Mouse (Mus musculus): ENCODE results near the gene Ackr2. TPM values are rescaled to one million over a fixed set of nuclear protein-coding genes. Genes with fewer than 3 reads are reported as not detected.

Gene Ackr2
- polyA plus RNA-seq, 1 experiment: 1.5 TPM

DNA sequence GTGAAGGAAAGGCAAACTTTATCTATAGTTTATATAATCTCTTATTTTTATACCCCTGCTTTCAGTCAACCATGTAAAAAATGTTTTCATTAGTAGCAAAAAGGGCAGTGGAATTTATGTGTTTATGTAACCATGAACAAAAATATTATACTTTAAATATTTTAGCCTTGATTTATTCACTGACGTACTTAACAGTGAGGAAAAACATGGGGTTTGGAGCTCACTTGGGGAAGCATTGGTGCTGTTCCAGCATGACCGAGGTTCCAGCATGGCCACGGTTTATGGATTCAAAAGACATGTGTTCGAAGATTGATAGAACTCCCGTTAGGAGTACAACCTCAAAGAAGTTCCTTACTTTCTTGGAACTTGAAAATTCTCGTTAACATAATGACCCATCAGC lies 29.9 kb upstream of the Ackr2 start:
- H3K36me3 ChIP-seq (replicated peaks; ENCODE audit: low read length): no peaks in the 10 kb centered on the region
- H3K4me1 ChIP-seq: peaks cover 26% of the 10 kb centered on the region
- TF ChIP-seq FLI1 (IDR thresholded peaks at IDR 0.05; ENCODE audit: low read length) (no peak), GATA1 (IDR thresholded peaks at IDR 0.05; ENCODE audit: borderline replicate concordance, low read length) (no peak)

DNA sequence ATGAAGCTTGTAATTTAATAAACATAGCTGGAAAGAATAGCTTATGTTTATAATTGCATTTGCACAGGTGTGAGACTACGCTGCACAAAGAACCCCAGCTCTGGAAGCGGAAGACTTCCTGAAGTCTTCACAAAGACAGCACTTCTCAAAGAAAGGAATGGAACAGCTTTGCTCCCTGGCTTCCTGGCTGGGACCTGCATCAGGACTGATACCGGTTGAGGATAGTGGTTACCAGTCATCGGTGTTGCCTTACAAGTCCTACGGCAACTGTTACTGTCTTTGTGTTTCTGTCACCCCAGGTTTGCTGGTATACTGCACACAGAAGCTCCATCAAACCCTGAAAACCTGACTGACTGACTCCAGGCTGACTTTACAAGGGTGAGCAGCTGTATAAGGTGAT lies 28.7 kb upstream of the Ackr2 start:
- no peaks in the 10 kb centered on the region for H3K9me3 ChIP-seq
- TF ChIP-seq GATA1 (IDR thresholded peaks at IDR 0.05; ENCODE audit: borderline replicate concordance, low read length): no peak
- no peak for TF ChIP-seq FLI1 (IDR thresholded peaks at IDR 0.05; ENCODE audit: low read length)
- H3K27me3 ChIP-seq (replicated peaks): peaks cover 24% of the 10 kb centered on the region
- no peaks in the 10 kb centered on the region for H3K36me3 ChIP-seq (replicated peaks; ENCODE audit: low read length)
- no peak overlapping the region for H3K4me3 ChIP-seq (replicated peaks)
- peaks cover 32% of the 10 kb centered on the region for H3K4me1 ChIP-seq

More for the DNA sequence above, 29.9 kb upstream of the Ackr2 start:
- H3K27me3 ChIP-seq (replicated peaks): peaks cover 24% of the 10 kb centered on the region
- H3K4me3 ChIP-seq (replicated peaks): no peak overlapping the region
- H3K9me3 ChIP-seq: no peaks in the 10 kb centered on the region

DNA sequence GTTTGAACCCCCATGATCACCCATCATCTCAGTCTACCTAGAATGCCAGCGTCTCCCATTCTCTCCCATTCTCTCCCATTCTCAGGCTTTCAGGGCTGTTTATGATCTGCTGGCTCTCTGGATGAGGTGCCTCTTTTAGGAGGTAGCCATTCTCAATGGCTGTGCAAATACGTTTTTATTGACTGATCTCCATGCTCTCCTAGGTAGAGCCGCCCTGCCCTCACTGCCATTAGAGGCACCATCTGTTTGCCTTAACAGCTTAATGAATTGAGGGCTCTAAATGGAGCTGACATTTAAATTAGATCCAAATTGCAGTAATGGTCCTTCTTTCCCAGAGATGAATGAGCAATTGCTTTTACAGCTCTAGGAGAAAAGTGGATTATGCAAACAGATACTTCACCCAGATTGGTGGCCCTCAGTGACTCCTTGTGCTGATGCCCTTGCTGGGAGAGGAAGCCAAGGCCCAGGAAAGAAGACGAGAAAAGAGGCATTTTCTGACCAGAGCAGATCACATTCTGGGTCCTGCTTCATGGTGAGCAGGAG lies 28.1 kb upstream of the Ackr2 start:
- TF ChIP-seq GATA1 (IDR thresholded peaks at IDR 0.05; ENCODE audit: borderline replicate concordance, low read length): no peak
- no peaks in the 10 kb centered on the region for H3K9me3 ChIP-seq

DNA sequence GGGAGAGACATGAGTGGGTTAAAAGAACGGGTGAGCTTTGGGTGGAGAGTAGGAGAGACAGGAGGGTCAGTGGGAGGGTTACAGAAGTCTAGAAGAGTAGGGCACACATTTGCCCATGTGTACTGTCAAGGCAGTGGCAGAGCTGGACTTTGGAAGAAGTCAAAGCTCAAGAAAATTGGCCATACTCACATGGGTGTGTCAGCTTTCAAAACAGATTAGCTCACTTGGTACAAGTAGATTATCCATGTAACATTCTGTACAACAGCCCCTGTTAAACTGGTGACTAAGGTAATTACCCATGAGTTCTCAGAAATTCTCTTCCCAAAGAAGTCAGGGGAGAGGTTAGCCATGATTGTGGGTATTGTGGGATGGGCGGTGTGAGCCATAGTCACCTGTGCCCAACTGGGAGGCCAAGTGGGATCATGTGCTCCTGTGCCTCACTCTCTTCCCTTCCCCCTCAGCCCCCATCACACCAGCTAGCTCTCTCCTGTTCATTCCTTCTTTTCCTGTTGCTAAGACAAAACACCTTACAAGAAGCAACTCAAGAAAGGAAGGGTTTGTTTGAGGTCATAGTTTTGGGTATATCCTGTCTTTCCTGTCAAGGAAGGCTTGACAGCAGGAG lies 26.0 kb upstream of the Ackr2 start:
- TF ChIP-seq GATA1 (IDR thresholded peaks at IDR 0.05; ENCODE audit: borderline replicate concordance, low read length) (no peak), FLI1 (IDR thresholded peaks at IDR 0.05; ENCODE audit: low read length) (no peak)
- Histone ChIP-seq H3K4me1 (peaks cover 30% of the 10 kb centered on the region), H3K27me3 (replicated peaks) (peaks cover 22% of the 10 kb centered on the region), H3K36me3 (replicated peaks; ENCODE audit: low read length) (no peaks in the 10 kb centered on the region), H3K4me3 (replicated peaks) (no peak overlapping the region), H3K9me3 (no peaks in the 10 kb centered on the region)

More for the DNA sequence above, 28.1 kb upstream of the Ackr2 start:
- H3K36me3 ChIP-seq (replicated peaks; ENCODE audit: low read length): no peaks in the 10 kb centered on the region
- H3K4me3 ChIP-seq (replicated peaks): no peak overlapping the region
- H3K27me3 ChIP-seq (replicated peaks): peaks cover 24% of the 10 kb centered on the region
- peaks cover 32% of the 10 kb centered on the region for H3K4me1 ChIP-seq

DNA sequence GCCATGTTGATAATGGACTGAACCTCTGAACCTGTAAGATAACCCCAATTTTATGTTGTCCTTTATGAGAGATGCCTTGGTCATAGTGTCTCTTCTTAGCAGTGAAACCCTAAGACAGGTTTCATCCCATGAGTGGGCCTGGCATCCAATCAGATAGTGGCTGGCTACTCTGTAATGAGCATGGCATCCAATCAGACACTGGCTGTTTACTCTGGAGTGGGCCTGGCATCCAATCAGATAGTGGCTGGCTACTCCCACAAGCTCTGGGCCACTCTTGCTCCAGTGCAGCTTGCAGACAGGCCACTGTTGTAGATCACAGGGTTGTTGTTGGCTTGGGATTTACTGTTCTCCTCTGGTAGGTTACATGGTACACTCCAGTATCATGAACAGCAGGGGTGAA lies 24.6 kb upstream of the Ackr2 start:
- H3K9me3 ChIP-seq: no peaks in the 10 kb centered on the region
- no peak for TF ChIP-seq GATA1 (IDR thresholded peaks at IDR 0.05; ENCODE audit: borderline replicate concordance, low read length)
- no peak for TF ChIP-seq FLI1 (IDR thresholded peaks at IDR 0.05; ENCODE audit: low read length)
- H3K4me1 ChIP-seq: peaks cover 35% of the 10 kb centered on the region
- H3K27me3 ChIP-seq (replicated peaks): peaks cover 20% of the 10 kb centered on the region
- no peak overlapping the region for H3K4me3 ChIP-seq (replicated peaks)
- H3K36me3 ChIP-seq (replicated peaks; ENCODE audit: low read length): no peaks in the 10 kb centered on the region

DNA sequence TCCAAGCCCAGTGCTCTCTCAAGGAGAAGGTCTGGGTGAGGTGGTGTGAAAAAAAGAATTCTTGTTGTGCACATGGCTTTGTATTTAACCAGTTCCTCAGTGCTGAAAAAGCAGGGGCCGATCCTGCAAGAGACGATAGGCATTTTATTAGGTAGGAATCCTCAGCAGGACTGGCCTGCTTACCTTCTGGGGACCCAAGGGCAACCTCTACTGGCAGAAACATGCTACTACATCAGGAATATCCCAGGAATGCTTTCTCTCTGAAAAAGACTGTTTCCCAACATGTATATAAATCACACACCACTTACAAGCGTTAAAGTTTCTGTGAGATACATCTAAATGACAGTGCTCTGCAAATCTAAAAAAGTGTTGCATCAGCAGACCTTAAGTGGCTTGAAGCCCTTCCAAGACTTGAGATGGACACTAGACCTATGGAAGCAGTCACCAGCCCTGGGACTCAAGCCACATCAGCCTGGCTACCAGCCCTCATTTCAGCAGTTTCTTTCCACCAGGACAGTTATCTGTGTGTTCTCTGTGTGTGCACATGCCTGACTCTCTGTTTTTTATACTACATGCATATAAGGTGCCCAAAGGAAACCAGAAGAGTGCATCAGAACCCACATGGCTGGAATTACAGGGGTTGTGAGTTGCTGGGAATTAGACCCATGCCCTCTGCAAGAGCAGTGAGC lies 21.0 kb upstream of the Ackr2 start:
- no peak for TF ChIP-seq GATA1 (IDR thresholded peaks at IDR 0.05; ENCODE audit: borderline replicate concordance, low read length)
- no peak for TF ChIP-seq FLI1 (IDR thresholded peaks at IDR 0.05; ENCODE audit: low read length)
- H3K27me3 ChIP-seq (replicated peaks): peaks cover 9% of the 10 kb centered on the region

DNA sequence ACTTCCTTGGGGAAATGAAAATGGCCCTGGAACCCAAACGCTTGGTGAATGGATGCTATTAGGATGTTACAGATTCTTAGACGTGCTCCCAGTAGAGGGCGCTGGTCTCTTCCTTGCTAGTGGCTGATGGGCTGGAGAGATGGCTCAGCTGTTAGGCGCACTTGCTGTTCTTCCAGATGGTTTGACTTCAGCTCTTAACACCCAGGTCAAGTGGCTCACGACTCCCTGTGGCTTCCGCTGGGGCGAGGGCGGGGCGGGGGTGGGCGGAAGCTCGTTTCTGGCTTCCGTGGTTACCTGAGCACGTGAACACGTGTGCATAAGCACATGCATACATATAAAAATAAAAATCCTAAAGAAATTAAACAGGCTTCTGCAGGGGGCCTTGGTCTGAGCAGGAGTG lies 17.3 kb upstream of the Ackr2 start:
- Histone ChIP-seq H3K4me1 (peaks cover 38% of the 10 kb centered on the region), H3K9me3 (no peaks in the 10 kb centered on the region), H3K36me3 (replicated peaks; ENCODE audit: low read length) (no peaks in the 10 kb centered on the region), H3K4me3 (replicated peaks) (peak overlapping the region; percentile 28), H3K27me3 (replicated peaks) (peaks cover 9% of the 10 kb centered on the region)
- TF ChIP-seq FLI1 (IDR thresholded peaks at IDR 0.05; ENCODE audit: low read length): no peak
- no peak for TF ChIP-seq GATA1 (IDR thresholded peaks at IDR 0.05; ENCODE audit: borderline replicate concordance, low read length)

More for the DNA sequence above, 21.0 kb upstream of the Ackr2 start:
- no peak overlapping the region for H3K4me3 ChIP-seq (replicated peaks)
- H3K36me3 ChIP-seq (replicated peaks; ENCODE audit: low read length): no peaks in the 10 kb centered on the region
- no peaks in the 10 kb centered on the region for H3K9me3 ChIP-seq
- peaks cover 48% of the 10 kb centered on the region for H3K4me1 ChIP-seq

DNA sequence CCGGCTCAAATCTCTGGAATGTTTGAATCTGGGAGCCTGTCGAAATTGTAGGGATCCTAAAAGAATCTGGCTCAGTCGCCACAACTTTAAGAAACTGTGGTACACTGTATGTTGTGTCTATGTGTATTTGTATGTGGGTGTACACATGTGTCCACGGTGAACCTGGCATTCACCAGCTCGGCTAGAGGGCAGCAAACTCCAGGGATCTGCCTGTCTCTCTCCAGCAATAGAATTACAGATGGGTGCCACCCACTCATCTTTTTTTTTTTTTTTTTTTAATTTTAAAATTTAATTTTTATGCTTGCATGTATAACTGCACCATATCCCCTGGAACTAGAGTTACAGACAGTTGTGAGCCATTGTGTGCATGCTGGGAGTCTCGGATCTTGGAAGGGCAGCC lies 16.9 kb upstream of the Ackr2 start:
- Histone ChIP-seq H3K9me3 (no peaks in the 10 kb centered on the region), H3K4me1 (peaks cover 38% of the 10 kb centered on the region), H3K27me3 (replicated peaks) (peaks cover 9% of the 10 kb centered on the region), H3K4me3 (replicated peaks) (no peak overlapping the region), H3K36me3 (replicated peaks; ENCODE audit: low read length) (no peaks in the 10 kb centered on the region)
- TF ChIP-seq GATA1 (IDR thresholded peaks at IDR 0.05; ENCODE audit: borderline replicate concordance, low read length): no peak
- no peak for TF ChIP-seq FLI1 (IDR thresholded peaks at IDR 0.05; ENCODE audit: low read length)

DNA sequence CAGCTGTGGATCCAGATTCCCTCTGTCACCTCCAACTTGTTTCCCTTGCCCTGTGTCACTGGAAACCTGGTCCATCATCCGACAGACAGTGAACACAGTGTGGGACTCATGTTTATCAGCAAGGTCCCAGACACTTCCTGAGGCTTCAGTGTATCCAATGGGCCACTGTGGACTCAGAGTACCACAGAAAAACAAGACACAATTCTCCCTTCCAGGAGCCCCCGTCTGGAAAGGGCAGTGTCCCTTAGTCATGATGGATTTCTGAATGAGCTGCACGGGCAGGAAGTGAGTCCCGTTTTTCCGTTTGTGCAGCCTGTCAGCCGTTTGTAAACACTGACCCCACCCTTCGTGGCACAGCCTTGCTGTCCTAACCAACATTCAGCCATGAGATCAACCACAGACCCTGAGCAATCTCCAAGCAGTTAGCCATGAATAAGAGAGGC lies 16.1 kb upstream of the Ackr2 start:
- peaks cover 7% of the 10 kb centered on the region for H3K27me3 ChIP-seq (replicated peaks)
- H3K4me1 ChIP-seq: peaks cover 34% of the 10 kb centered on the region
- no peaks in the 10 kb centered on the region for H3K36me3 ChIP-seq (replicated peaks; ENCODE audit: low read length)
- TF ChIP-seq FLI1 (IDR thresholded peaks at IDR 0.05; ENCODE audit: low read length) (peak; percentile 93), GATA1 (IDR thresholded peaks at IDR 0.05; ENCODE audit: borderline replicate concordance, low read length) (peak; percentile 89)
- H3K4me3 ChIP-seq (replicated peaks): peak overlapping the region; percentile 86
- H3K9me3 ChIP-seq: no peaks in the 10 kb centered on the region

DNA sequence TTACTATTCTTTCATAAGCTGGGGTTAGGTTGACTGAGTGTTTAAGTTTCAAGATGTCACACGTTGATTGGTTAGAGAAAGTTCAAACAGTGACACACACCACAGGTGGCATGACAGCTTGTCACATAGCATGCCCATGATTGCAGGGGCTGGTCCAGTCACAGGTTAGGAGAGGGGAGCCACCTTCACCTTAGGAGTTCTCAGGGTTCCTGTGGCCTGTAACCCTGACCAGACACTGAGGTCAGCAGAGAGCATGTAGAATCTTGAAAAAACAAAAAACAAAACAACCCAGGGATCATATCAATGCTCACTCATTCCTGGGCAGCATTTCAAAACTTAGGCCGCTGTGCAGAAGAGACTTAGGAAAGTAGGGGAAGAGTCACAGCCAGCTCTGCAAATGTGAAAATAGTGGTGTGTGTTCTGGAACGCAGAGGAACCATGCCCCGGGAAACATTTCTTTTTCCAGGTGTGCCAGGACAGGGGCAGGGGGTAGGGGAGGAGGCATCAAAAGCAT lies 8.2 kb upstream of the Ackr2 start:
- Histone ChIP-seq H3K27me3 (replicated peaks) (peaks cover 13% of the 10 kb centered on the region), H3K4me3 (replicated peaks) (peak overlapping the region; percentile 60)
- TF ChIP-seq FLI1 (IDR thresholded peaks at IDR 0.05; ENCODE audit: low read length): no peak
- no peak for TF ChIP-seq GATA1 (IDR thresholded peaks at IDR 0.05; ENCODE audit: borderline replicate concordance, low read length)

More for the DNA sequence above, 8.2 kb upstream of the Ackr2 start:
- Histone ChIP-seq H3K9me3 (peaks cover 4% of the 10 kb centered on the region; the same call in 1 of the 2 replicates), H3K36me3 (replicated peaks; ENCODE audit: low read length) (no peaks in the 10 kb centered on the region), H3K4me1 (peaks cover 46% of the 10 kb centered on the region)
